Mouse (Mus musculus) hindbrain, embryonic 12.5 days (tissue): ENCODE data around the gene Slc10a7. TPM values are rescaled to one million over a fixed set of nuclear protein-coding genes. Genes with fewer than 3 reads are reported as not detected.
"Not testable (repeated sequence)": the region's sequence is repeated elsewhere in the genome, so short reads cannot be mapped to it uniquely, and the experiment has no call there.

Experiments used
- ATAC-seq: fragments of 200-750 bp; cut with Nextera tagmentation; 2 replicates; pipeline ENCODE4 v1.8.0; 2017; ENCODE audit warnings: moderate TSS enrichment; ENCODE audit not compliant: low FRiP score
- H3K27ac ChIP-seq: fragments of 300-500 bp; sonication (generic); 2 replicates; pipeline ENCODE4 v1.5.1; 2016; ENCODE audit warnings: mild to moderate bottlenecking
- H3K27me3 ChIP-seq: fragments of 300-500 bp; sonication (generic); 2 replicates; pipeline ENCODE4 v1.6.1; 2016; ENCODE audit warnings: mild to moderate bottlenecking
- H3K36me3 ChIP-seq: fragments of 300-500 bp; sonication (generic); 2 replicates; pipeline ENCODE4 v1.6.1; 2016; ENCODE audit warnings: mild to moderate bottlenecking
- H3K4me1 ChIP-seq: fragments of 300-500 bp; sonication (generic); 2 replicates; pipeline ENCODE4 v1.6.1; 2016
- H3K4me2 ChIP-seq: fragments of 300-500 bp; sonication (generic); replicated peaks from 2 replicates; pipeline ENCODE4 v1.6.1; 2016; ENCODE audit warnings: mild to moderate bottlenecking
- H3K4me3 ChIP-seq: fragments of 300-500 bp; sonication (generic); 2 replicates; pipeline ENCODE4 v1.5.1; 2016; ENCODE audit warnings: mild to moderate bottlenecking
- H3K9ac ChIP-seq: fragments of 300-500 bp; sonication (generic); 2 replicates; pipeline ENCODE4 v1.6.1; 2016; ENCODE audit warnings: mild to moderate bottlenecking, moderate library complexity
- H3K9me3 ChIP-seq: fragments of 300-500 bp; sonication (generic); replicated peaks from 2 replicates; pipeline ENCODE4 v1.6.1; 2016; ENCODE audit warnings: mild to moderate bottlenecking
- WGBS: fragments of 180-500 bp; shearing (Covaris S2); methylation state at CpG from one replicate; pipeline ENCODE4 v1.1.7; 2016; 5-methylcytosine and 5-hydroxymethylcytosine counted together
- polyA plus RNA-seq: library from polyadenylated mRNA; unstranded; fragments of >200 nt; fragmentation: Nextera tagmentation; extraction: Ambion mirVana; gene quantifications from 2 replicates; pipeline ENCODE4 v1.2.1, GENCODE M21; 2016

Slc10a7 gene
- polyA plus RNA-seq, 1 experiment from 2014 or later: 14.3 TPM

DNA sequence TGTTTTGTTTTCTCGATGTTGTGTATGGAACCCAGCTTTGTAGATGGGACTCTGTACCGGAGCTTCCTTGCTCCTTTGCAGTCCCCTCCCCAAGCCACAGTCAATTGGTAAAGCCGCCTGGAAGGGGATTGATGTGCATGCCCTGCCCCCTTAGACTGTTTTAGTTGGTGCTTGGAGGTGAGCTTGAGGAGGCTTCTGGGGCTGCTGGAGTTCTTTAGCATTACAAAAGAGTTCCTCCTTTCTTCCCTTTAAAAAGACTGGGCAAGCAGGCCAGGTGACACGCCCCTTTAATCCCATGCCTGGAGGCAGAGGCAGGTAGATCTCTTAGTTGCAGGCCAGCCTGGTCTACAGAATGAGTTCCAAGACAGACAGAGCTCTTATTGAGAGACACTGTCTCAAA, 4.0 kb downstream of the Slc10a7 start:
- Histone ChIP-seq H3K4me2 (no peak overlapping the region), H3K4me3 (no peak overlapping the region), H3K9ac (no peak overlapping the region), H3K4me1 (peaks cover 5% of the 10 kb centered on the region), H3K27me3 (no peaks in the 10 kb centered on the region), H3K27ac (no peak overlapping the region), H3K36me3 (peaks cover 19% of the 10 kb centered on the region), H3K9me3 (no peaks in the 10 kb centered on the region)
- no peak for ATAC-seq
- WGBS: 82% methylated on average over 4 of the region's 4 CpGs

- Histone ChIP-seq H3K9ac (no peak overlapping the region), H3K4me3 (no peak overlapping the region), H3K4me2 (no peak overlapping the region), H3K9me3 (no peaks in the 10 kb centered on the region), H3K4me1 (peaks cover 5% of the 10 kb centered on the region), H3K27me3 (no peaks in the 10 kb centered on the region), H3K36me3 (peaks cover 19% of the 10 kb centered on the region), H3K27ac (no peak overlapping the region)
- WGBS: 90% methylated on average over 1 of the region's 1 CpGs
- no peak for ATAC-seq
These were observed 5.6 kb downstream of the Slc10a7 start for GRCm38 (mm10) chr8:78514706-78515105.

- no peak overlapping the region for H3K27ac ChIP-seq
- peaks cover 19% of the 10 kb centered on the region for H3K36me3 ChIP-seq
- peaks cover 3% of the 10 kb centered on the region for H3K4me1 ChIP-seq
- no peak overlapping the region for H3K4me3 ChIP-seq
- WGBS: 86% methylated on average over 3 of the region's 3 CpGs
- no peak overlapping the region for H3K9ac ChIP-seq
- no peaks in the 10 kb centered on the region for H3K9me3 ChIP-seq
- H3K4me2 ChIP-seq: no peak overlapping the region
- ATAC-seq: no peak
- no peaks in the 10 kb centered on the region for H3K27me3 ChIP-seq
These were observed 6.0 kb downstream of the Slc10a7 start for GRCm38 (mm10) chr8:78515132-78515531.

- Histone ChIP-seq H3K4me3 (no peak overlapping the region), H3K9me3 (no peaks in the 10 kb centered on the region), H3K4me2 (no peak overlapping the region), H3K27me3 (no peaks in the 10 kb centered on the region), H3K4me1 (no peaks in the 10 kb centered on the region), H3K36me3 (peaks cover 30% of the 10 kb centered on the region; the same call in 1 of the 2 replicates), H3K9ac (no peak overlapping the region), H3K27ac (no peak overlapping the region)
- no peak for ATAC-seq
- WGBS: 83% methylated on average over 6 of the region's 6 CpGs
These were observed 24.8 kb downstream of the Slc10a7 start for GRCm38 (mm10) chr8:78533981-78534380.

DNA sequence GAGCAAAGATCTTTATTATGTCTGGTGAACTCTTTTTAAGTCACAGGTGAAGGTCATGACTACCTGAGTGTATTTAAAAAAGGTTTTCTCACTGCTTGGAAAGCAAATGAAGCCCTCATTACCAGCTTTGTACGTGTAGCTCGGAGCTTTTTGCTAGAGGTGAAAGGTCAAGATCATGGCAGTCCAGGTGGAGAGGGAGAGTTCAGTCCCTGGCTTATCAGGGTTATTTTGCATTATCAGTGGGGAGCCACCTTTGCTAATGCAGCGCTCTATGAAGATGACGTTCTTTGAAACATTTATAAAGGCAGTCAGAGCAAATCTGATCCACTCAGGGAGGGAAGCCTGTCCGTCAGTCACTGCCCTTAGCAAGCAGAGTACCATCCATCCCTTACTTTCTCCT, 27.6 kb downstream of the Slc10a7 start:
- no peaks in the 10 kb centered on the region for H3K4me1 ChIP-seq
- no peak for ATAC-seq
- peaks cover 13% of the 10 kb centered on the region; the same call in 1 of the 2 replicates for H3K36me3 ChIP-seq
- H3K4me3 ChIP-seq: no peak overlapping the region
- H3K27me3 ChIP-seq: no peaks in the 10 kb centered on the region
- H3K4me2 ChIP-seq: no peak overlapping the region
- no peak overlapping the region for H3K9ac ChIP-seq
- 87% methylated on average over 5 of the region's 5 CpGs for WGBS
- no peak overlapping the region for H3K27ac ChIP-seq
- no peaks in the 10 kb centered on the region for H3K9me3 ChIP-seq

GRCm38 (mm10) chr8:78537795-78538194, 28.6 kb downstream of the Slc10a7 start:
- no peak overlapping the region for H3K9ac ChIP-seq
- H3K27me3 ChIP-seq: no peaks in the 10 kb centered on the region
- H3K36me3 ChIP-seq: peaks cover 21% of the 10 kb centered on the region; the same call in 1 of the 2 replicates
- H3K4me2 ChIP-seq: no peak overlapping the region
- no peaks in the 10 kb centered on the region for H3K4me1 ChIP-seq
- H3K4me3 ChIP-seq: no peak overlapping the region
- H3K27ac ChIP-seq: no peak overlapping the region
- no peaks in the 10 kb centered on the region for H3K9me3 ChIP-seq
- ATAC-seq: no peak
- 90% methylated on average over 3 of the region's 3 CpGs for WGBS

- not testable (repeated sequence) for H3K27me3 ChIP-seq, H3K27ac ChIP-seq, H3K4me2 ChIP-seq, H3K9ac ChIP-seq, H3K9me3 ChIP-seq, H3K4me1 ChIP-seq, ATAC-seq, H3K4me3 ChIP-seq
- 92% methylated on average over 3 of the region's 6 CpGs for WGBS
- peaks cover 23% of the 10 kb centered on the region; the same call in 1 of the 2 replicates for H3K36me3 ChIP-seq
These were observed 33.5 kb downstream of the Slc10a7 start for GRCm38 (mm10) chr8:78542670-78543069.

DNA sequence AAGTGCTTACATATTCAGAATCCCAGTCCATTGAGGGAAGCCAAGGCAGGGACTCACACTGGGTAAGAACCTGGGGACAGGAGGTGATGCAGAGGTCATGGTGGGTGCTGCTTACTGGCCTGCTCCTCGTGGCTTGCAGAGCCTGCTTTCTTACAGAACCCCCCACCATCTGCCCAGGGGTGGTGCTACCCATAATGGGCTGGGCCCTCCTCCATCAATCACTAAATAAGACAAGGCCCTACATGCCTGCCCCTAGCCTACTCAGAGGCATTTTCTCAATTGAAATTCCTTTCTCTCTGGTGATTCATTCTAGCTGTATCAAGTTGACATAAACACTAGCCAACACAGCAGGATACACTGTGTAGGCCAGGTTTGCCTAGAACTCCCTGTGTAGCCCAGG, 34.5 kb downstream of the Slc10a7 start:
- no peaks in the 10 kb centered on the region for H3K9me3 ChIP-seq
- H3K27me3 ChIP-seq: no peaks in the 10 kb centered on the region
- 0 out of 2 replicates have a peak, but pooled peaks have one; percentile 8 for ATAC-seq
- H3K36me3 ChIP-seq: peaks cover 14% of the 10 kb centered on the region; the same call in 1 of the 2 replicates
- no peak overlapping the region for H3K4me2 ChIP-seq
- H3K27ac ChIP-seq: no peak overlapping the region
- no peak overlapping the region for H3K4me3 ChIP-seq
- no peaks in the 10 kb centered on the region for H3K4me1 ChIP-seq
- no peak overlapping the region for H3K9ac ChIP-seq
- 17% methylated on average over 1 of the region's 1 CpGs for WGBS

- no peak overlapping the region for H3K4me2 ChIP-seq
- no peak overlapping the region for H3K4me3 ChIP-seq
- H3K36me3 ChIP-seq: peaks cover 14% of the 10 kb centered on the region; the same call in 1 of the 2 replicates
- H3K4me1 ChIP-seq: no peaks in the 10 kb centered on the region
- no peaks in the 10 kb centered on the region for H3K9me3 ChIP-seq
- no peak overlapping the region for H3K9ac ChIP-seq
- WGBS: 80% methylated on average over 2 of the region's 2 CpGs
- ATAC-seq: no peak
- H3K27me3 ChIP-seq: no peaks in the 10 kb centered on the region
- H3K27ac ChIP-seq: no peak overlapping the region
These were observed 35.4 kb downstream of the Slc10a7 start for GRCm38 (mm10) chr8:78544545-78544944.

DNA sequence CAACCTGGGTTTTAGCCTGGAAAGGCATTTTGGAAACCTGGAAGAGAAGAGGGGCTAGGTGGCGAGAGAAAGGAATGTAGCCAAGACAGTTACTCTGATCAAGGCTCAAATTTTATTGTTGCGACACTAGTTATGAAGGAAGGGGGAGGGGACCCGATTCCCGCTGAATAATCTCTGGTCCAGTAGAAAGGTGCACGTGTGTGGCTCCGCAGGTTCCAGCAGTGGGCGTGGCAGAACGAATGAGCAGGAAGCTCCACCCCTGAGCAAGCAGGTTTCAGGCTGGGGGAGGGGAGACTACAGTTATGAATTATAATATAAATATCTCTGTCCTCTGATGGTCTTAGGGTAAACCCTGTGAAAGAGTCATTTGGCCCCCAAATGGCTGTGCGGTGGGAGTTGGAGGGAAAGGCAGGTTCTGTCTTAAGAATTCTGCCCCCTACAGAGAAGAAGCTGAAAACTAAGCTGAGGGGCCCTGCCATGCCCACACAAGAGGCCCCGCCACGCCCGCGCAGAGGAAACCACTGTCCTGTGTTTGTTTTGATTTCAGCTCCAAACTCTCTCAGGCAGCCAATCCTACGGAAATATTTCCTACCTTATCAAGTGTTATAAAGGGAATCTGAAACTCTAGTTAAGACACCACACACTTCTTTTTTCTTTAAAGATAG, 36.1 kb downstream of the Slc10a7 start:
- not testable (repeated sequence) for H3K27me3 ChIP-seq, ATAC-seq, H3K27ac ChIP-seq, H3K9ac ChIP-seq, H3K4me1 ChIP-seq, H3K9me3 ChIP-seq, H3K4me3 ChIP-seq, H3K4me2 ChIP-seq
- 49% methylated on average over 9 of the region's 14 CpGs for WGBS
- H3K36me3 ChIP-seq: peaks cover 14% of the 10 kb centered on the region; the same call in 1 of the 2 replicates

DNA sequence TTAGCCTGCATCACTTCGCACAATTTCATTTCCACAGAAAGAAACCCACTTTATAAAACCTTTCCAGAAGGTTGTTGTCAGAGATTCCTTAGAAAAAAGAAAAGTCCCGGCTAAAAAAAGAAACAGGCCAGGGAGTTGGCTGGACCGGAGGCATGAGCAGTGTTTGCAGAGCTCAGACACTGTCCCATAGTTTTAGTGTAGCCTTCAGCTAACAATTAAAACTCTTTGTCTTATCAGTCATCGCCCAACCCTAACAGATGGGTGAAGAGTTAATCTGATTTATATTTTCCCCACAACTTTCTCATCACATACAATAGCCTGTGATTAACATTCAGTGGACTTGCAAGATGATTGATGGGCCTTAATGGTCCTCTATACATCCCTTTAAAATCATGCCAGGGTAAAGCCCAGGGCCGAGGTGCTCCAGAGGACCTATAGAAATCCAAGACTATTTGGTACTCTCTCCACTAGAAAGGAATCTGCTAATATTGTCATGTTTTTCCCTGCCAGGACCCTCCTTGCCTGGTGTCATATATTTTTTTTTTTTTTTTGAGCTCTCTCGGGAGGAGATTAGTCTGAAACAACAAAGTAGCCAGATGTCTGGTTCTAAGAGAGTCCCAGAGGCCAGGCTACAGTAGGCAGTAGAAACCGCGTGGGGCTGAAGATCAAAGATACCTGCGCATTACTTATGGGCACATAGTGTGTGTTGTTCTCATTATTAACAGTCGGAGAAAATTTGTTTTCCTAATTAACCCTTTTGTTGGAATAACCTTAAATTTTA, 41.0 kb downstream of the Slc10a7 start:
- 0 out of 2 replicates have a peak, but pooled peaks cover 5% of the 10 kb centered on the region for H3K36me3 ChIP-seq
- H3K4me2 ChIP-seq: no peak overlapping the region
- H3K4me3 ChIP-seq: no peak overlapping the region
- peak; percentile 82 for ATAC-seq
- H3K9ac ChIP-seq: no peak overlapping the region
- H3K27ac ChIP-seq: peak overlapping the region; percentile 57; the same call in 1 of the 2 replicates
- no peaks in the 10 kb centered on the region for H3K9me3 ChIP-seq
- peaks cover 8% of the 10 kb centered on the region for H3K4me1 ChIP-seq
- H3K27me3 ChIP-seq: no peaks in the 10 kb centered on the region
- 32% methylated on average over 10 of the region's 10 CpGs for WGBS

DNA sequence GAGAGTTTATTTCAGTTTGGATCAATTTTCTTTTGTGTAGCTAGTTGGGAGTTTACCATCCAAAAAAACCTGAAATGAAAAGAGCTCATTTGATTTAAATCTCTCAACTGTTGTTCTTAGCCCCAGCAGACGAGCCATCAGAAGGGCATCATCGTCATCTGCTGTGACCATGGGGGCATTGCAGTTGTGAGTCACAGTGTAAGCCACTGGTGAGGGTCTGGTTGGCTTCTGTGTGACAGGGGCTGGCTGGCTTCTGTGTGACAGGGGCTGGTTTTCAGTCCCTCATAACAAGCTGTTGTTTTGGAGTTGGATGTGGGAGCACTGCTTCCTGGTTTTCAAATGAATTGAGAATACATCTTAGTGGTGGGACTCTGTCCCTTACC, 41.6 kb downstream of the Slc10a7 start:
- peaks cover 8% of the 10 kb centered on the region for H3K4me1 ChIP-seq
- H3K9me3 ChIP-seq: no peaks in the 10 kb centered on the region
- no peak overlapping the region for H3K4me2 ChIP-seq
- 0 out of 2 replicates have a peak, but pooled peaks cover 5% of the 10 kb centered on the region for H3K36me3 ChIP-seq
- 22% methylated on average over 2 of the region's 2 CpGs for WGBS
- peak; percentile 64 for ATAC-seq
- H3K9ac ChIP-seq: no peak overlapping the region
- H3K4me3 ChIP-seq: no peak overlapping the region
- no peak overlapping the region for H3K27ac ChIP-seq
- no peaks in the 10 kb centered on the region for H3K27me3 ChIP-seq
